Comparison of ENCODE assay signal across 8 mouse cellular contexts in the genomic region with DNA sequence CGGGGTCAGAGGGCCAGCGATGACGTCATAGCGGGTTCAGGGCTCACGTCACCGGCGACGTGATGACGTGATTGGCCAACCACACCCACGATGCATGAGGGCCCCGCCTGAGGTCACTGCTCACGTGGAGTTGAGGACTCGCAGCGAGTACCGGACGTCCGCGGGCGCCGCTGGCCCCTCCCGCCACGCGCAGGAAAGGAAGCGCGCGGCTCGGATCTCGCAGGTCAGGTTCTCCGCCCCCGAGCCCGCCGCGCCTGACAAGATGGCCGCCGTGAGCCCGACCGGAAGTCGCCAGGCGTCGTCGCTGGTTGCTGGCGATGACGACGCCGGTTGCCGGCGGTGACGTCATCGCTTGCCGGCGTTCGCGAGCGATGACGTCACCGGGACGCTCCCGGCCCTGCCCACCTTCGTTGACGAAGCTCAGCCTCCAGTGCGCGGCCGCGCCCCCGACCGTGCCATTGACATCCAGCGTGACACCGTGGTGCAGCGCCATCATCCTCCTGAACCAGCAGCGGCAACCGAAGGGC. TPM values are rescaled to one million over a fixed set of nuclear protein-coding genes. Genes with fewer than 3 reads are reported as not detected.
DNase-seq lines count a peak whose midpoint lies in the region; ATAC-seq and TF ChIP-seq lines count a peak whose summit lies in the region.

No protein-coding gene starts in this region.

- peaks cover 20% of the 10 kb centered on the region for H3K4me1 ChIP-seq in embryonic facial prominence, embryonic 15.5 days
- H3K4me1 ChIP-seq in liver, postnatal 0 days (ENCODE audit: insufficient read depth) = peaks cover 17% of the 10 kb centered on the region; the same call in 1 of the 2 replicates
- 0 out of 2 replicates have a peak, but pooled peaks cover 5% of the 10 kb centered on the region for H3K4me1 ChIP-seq in neural tube, embryonic 15.5 days
- peaks cover 8% of the 10 kb centered on the region for H3K4me1 ChIP-seq in thymus, adult 2 months (replicated peaks; ENCODE audit: control insufficient read depth, insufficient read depth, low read length)

- no peak overlapping the region for H3K9ac ChIP-seq in embryonic facial prominence, embryonic 15.5 days
- no peak overlapping the region for H3K9ac ChIP-seq in liver, postnatal 0 days (replicated peaks)
- peak overlapping the region; percentile 37 for H3K9ac ChIP-seq in neural tube, embryonic 15.5 days (replicated peaks)

- H3K4me2 ChIP-seq in embryonic facial prominence, embryonic 15.5 days (replicated peaks) = peak overlapping the region; percentile 74
- peak overlapping the region; percentile 65 for H3K4me2 ChIP-seq in liver, postnatal 0 days (ENCODE audit: low read depth, low read length)
- peak overlapping the region; percentile 77 for H3K4me2 ChIP-seq in neural tube, embryonic 15.5 days

- H3K4me3 ChIP-seq in embryonic facial prominence, embryonic 15.5 days (replicated peaks) = peak overlapping the region; percentile 66
- peak overlapping the region; percentile 46 for H3K4me3 ChIP-seq in liver, postnatal 0 days (ENCODE audit: low read depth, low read length)
- H3K4me3 ChIP-seq in neural tube, embryonic 15.5 days (replicated peaks) = peak overlapping the region; percentile 65
- peak overlapping the region; percentile 55 for H3K4me3 ChIP-seq in thymus, adult 2 months (ENCODE audit: control insufficient read depth, insufficient read depth, low read length)

- no peak for TF ChIP-seq EP300 in liver, postnatal 0 days (IDR thresholded peaks at IDR 0.05; ENCODE audit: low read depth)

- no peaks in the 10 kb centered on the region for H3K9me3 ChIP-seq in embryonic facial prominence, embryonic 15.5 days (replicated peaks)
- peaks cover 8% of the 10 kb centered on the region; the same call in 1 of the 2 replicates for H3K9me3 ChIP-seq in liver, postnatal 0 days (ENCODE audit: low read length)
- H3K9me3 ChIP-seq in neural tube, embryonic 15.5 days (replicated peaks) = no peaks in the 10 kb centered on the region

- ATAC-seq in embryonic facial prominence, embryonic 15.5 days (ENCODE audit: insufficient number of reproducible peaks, low FRiP score, low TSS enrichment, low read depth) = peak; percentile 52
- ATAC-seq in liver, postnatal 0 days = peak; percentile 44
- peak; percentile 69 for ATAC-seq in neural tube, embryonic 15.5 days (ENCODE audit: low FRiP score)

- TF ChIP-seq POLR2A in thymus, adult 2 months (IDR thresholded peaks at IDR 0.05; ENCODE audit: control insufficient read depth, extremely low read depth, insufficient read depth, low read length, poor library complexity) = no peak

- peak overlapping the region; percentile 89 for H3K27ac ChIP-seq in embryonic facial prominence, embryonic 15.5 days (replicated peaks)
- peak overlapping the region; percentile 85 for H3K27ac ChIP-seq in liver, postnatal 0 days (ENCODE audit: low read depth)
- peak overlapping the region; percentile 98 for H3K27ac ChIP-seq in neural tube, embryonic 15.5 days (replicated peaks)
- H3K27ac ChIP-seq in thymus, adult 2 months (ENCODE audit: control insufficient read depth, insufficient read depth, low read length) = no peak overlapping the region

- no peak for TF ChIP-seq CTCF in liver, postnatal 0 days (IDR thresholded peaks at IDR 0.05; ENCODE audit: low read depth)
- TF ChIP-seq CTCF in thymus, adult 2 months (IDR thresholded peaks at IDR 0.05; ENCODE audit: borderline replicate concordance, control insufficient read depth, extremely low read depth, insufficient read depth, low read length, poor library complexity) = no peak

- DNase-seq in CD4-positive, CD25-positive, alpha-beta regulatory T cell, adult 2 months (ENCODE audit: low read depth, low spot score) = peak; percentile 93
- DNase-seq in adrenal gland, postnatal 25 days = peak; percentile 77
- peak; percentile 62 to 77 for DNase-seq in heart, postnatal 14 days
- DNase-seq in kidney, postnatal 25 days = peak; percentile 63 to 84
- DNase-seq in liver, postnatal 0 days = peak; percentile 81
- peak; percentile 45 for DNase-seq in thymus, adult 2 months

- WGBS in embryonic facial prominence, embryonic 15.5 days = 2% methylated on average over 71 of the region's 71 CpGs
- WGBS in liver, postnatal 0 days (ENCODE audit: insufficient replicate concordance) = under 1% methylated on average over 54 of the region's 71 CpGs
- WGBS in neural tube, embryonic 15.5 days = 2% methylated on average over 69 of the region's 71 CpGs
- WGBS in thymus, adult 2 months = 2% methylated on average over 71 of the region's 71 CpGs

- intact Hi-C loops in heart, postnatal 14 days (cut with DNase I) = no loop called here

- no peaks in the 10 kb centered on the region for H3K27me3 ChIP-seq in embryonic facial prominence, embryonic 15.5 days
- no peaks in the 10 kb centered on the region for H3K27me3 ChIP-seq in liver, postnatal 0 days (ENCODE audit: insufficient read depth, low read length)
- no peaks in the 10 kb centered on the region; the same call in 1 of the 2 replicates for H3K27me3 ChIP-seq in neural tube, embryonic 15.5 days (replicated peaks)
- no peaks in the 10 kb centered on the region for H3K27me3 ChIP-seq in thymus, adult 2 months (ENCODE audit: control insufficient read depth, insufficient read depth, low read length)

- no peaks in the 10 kb centered on the region for H3K36me3 ChIP-seq in embryonic facial prominence, embryonic 15.5 days
- H3K36me3 ChIP-seq in liver, postnatal 0 days (replicated peaks; ENCODE audit: insufficient read depth, low read length) = no peaks in the 10 kb centered on the region
- H3K36me3 ChIP-seq in neural tube, embryonic 15.5 days = no peaks in the 10 kb centered on the region
- H3K36me3 ChIP-seq in thymus, adult 2 months (ENCODE audit: control insufficient read depth, insufficient read depth, low read length) = no peaks in the 10 kb centered on the region

RNA-seq across cellular contexts. Expression of gene Csf2ra, which starts 1.8 kb away (rescaled TPM):
- total RNA-seq in adrenal gland, postnatal 25 days (2021) = 21.3 and 31.7 TPM in 2 replicates
- 39.5 and 41.9 TPM in 2 replicates for polyA plus RNA-seq in embryonic facial prominence, embryonic 15.5 days (2015; fragmentation: Nextera tagmentation; extraction: Ambion mirVana)
- total RNA-seq in heart, postnatal 14 days (2021) = 1 to 10 TPM; 9.4 to 9.8 TPM
- polyA plus RNA-seq in liver, postnatal 0 days (2015; fragmentation: Nextera tagmentation; extraction: Ambion mirVana) = 11.6 and 13.0 TPM in 2 replicates
- polyA plus RNA-seq in neural tube, embryonic 15.5 days (2015; fragmentation: Nextera tagmentation; extraction: Ambion mirVana) = 83.0 and 85.3 TPM in 2 replicates
- polyA plus RNA-seq in thymus, adult 2 months (2012; rRNA removed) = 211 and 216 TPM in 2 replicates

RNA-seq across cellular contexts. Expression of gene Gm6020, which starts 42.8 kb away (rescaled TPM):
- total RNA-seq in adrenal gland, postnatal 25 days (2021) = not detected in 2 replicates
- polyA plus RNA-seq in embryonic facial prominence, embryonic 15.5 days (2015; fragmentation: Nextera tagmentation; extraction: Ambion mirVana) = not detected in 2 replicates
- not detected for total RNA-seq in heart, postnatal 14 days (2021)
- not detected in 2 replicates for polyA plus RNA-seq in liver, postnatal 0 days (2015; fragmentation: Nextera tagmentation; extraction: Ambion mirVana)
- not detected in 2 replicates for polyA plus RNA-seq in neural tube, embryonic 15.5 days (2015; fragmentation: Nextera tagmentation; extraction: Ambion mirVana)
- polyA plus RNA-seq in thymus, adult 2 months (2012; rRNA removed) = not detected in 2 replicates

RNA-seq across cellular contexts. Expression of gene Gm7102, which starts 50.4 kb away (rescaled TPM):
- total RNA-seq in adrenal gland, postnatal 25 days (2021) = 0.33 TPM in 1 of 2 replicates, not detected in the other
- 0.12 and 0.19 TPM in 2 replicates for polyA plus RNA-seq in embryonic facial prominence, embryonic 15.5 days (2015; fragmentation: Nextera tagmentation; extraction: Ambion mirVana)
- under 1 TPM in 1 of 2 experiments, not detected in 1; 0.24 TPM for total RNA-seq in heart, postnatal 14 days (2021)
- polyA plus RNA-seq in liver, postnatal 0 days (2015; fragmentation: Nextera tagmentation; extraction: Ambion mirVana) = 0.07 TPM in 1 of 2 replicates, not detected in the other
- 0.24 and 0.29 TPM in 2 replicates for polyA plus RNA-seq in neural tube, embryonic 15.5 days (2015; fragmentation: Nextera tagmentation; extraction: Ambion mirVana)
- not detected in 2 replicates for polyA plus RNA-seq in thymus, adult 2 months (2012; rRNA removed)
